Mouse (Mus musculus) activated CD4-positive, CD25-positive, alpha-beta regulatory T cell (primary cell): ENCODE data around the gene Gm11568. TPM values are rescaled to one million over a fixed set of nuclear protein-coding genes. Genes with fewer than 3 reads are reported as not detected.

Experiments
- polyA plus RNA-seq, 2 experiments: library from polyadenylated mRNA; unstranded; fragments of 100-300 nt; shearing (Covaris generic); gene quantifications; one replicate each; pipeline ENCODE4 v1.2.1; 2017

Gene Gm11568
- under 1 TPM in 1 of 2 experiments, not detected in 1; 0.55 TPM for polyA plus RNA-seq

GRCm38 (mm10) chr11:99857617-99858016 is at the start of gene Gm11568:
Gene Gm11568, plus strand, starts transcription at chr11:99857917.

GRCm38 (mm10) chr11:99809792-99810191 is 47.9 kb upstream of the Gm11568 start, which contains the start of gene Krtap4-13:
Gene Krtap4-13, minus strand, starts transcription at chr11:99809892.

GRCm38 (mm10) chr11:99815566-99815965 is 42.2 kb upstream of the Gm11568 start, which contains the start of gene Gm11564:
Gene Gm11564, minus strand, starts transcription at chr11:99815666.

GRCm38 (mm10) chr11:99837966-99838365 is 19.8 kb upstream of the Gm11568 start, which contains the start of gene 2300003K06Rik:
Gene 2300003K06Rik, minus strand, starts transcription at chr11:99838066.

DNA sequence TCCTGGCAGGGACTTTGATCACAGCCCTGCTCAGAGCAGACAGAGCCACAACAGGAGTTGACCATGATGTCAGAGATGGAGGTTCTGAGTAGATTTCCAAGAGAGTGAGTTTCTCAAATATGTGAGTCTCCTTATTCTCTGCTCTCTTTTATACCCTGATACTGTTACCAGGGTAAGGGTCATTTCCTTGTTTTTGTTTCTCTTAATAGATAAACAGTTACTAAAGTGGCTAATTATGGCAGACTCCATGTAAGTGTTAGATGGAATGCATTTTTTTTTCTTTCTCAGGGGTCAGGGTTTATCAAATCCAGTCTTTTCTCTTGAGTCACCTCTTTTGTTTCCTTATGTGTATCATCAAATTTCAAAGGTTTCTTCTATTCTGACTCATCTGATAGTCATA is 6.2 kb upstream of the Gm11568 start, which contains the start of gene Krtap4-16:
TSS of gene Krtap4-16 (minus strand) at position 101 of the 400 bp plus-strand sequence.

DNA sequence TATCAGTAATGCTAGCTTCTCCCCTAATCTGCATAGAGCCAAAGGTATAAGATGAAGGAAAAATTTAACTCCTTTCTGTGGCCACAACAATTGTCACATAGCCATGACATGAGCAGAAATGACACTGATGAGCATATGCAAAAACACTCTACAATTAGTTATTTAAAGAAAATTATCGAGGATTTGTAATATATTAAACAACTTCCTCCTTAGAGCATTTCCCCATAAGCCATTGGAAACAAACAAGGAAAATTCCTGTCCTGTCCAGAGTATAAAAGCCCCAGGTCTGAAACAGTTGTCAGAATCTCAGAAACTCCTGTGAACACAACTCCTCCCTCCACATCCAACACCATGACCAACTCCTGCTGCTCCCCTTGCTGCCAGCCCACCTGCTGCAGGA is 6.5 kb downstream of the Gm11568 start, which contains the start of gene Gm11559:
TSS of gene Gm11559 (plus strand) at position 301 of the 400 bp plus-strand sequence.

DNA sequence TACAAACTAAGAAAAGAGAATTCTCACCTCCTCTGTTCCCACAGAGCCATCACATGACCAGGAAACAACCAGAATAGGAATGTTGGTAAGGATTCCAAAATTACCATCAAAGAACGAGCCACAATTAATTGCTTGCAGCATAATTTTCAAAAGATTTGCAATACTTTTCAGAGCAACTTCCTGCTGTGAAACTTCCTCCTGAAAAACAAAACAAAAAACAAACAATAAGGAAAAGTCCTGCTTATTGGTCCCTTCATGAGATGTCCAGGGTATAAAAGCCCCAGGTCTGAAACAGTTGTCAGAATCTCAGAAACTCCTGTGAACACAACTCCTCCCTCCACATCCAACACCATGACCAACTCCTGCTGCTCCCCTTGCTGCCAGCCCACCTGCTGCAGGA is 15.4 kb downstream of the Gm11568 start, which contains the start of gene Krtap9-1:
TSS of gene Krtap9-1 (plus strand) at position 301 of the 400 bp plus-strand sequence.

GRCm38 (mm10) chr11:99878887-99879286 is 21.2 kb downstream of the Gm11568 start, which contains the start of gene Gm11567:
Gene Gm11567, plus strand, starts transcription at chr11:99879187.

GRCm38 (mm10) chr11:99907620-99908019 is 49.9 kb downstream of the Gm11568 start, which contains the start of gene Krtap31-1:
Gene Krtap31-1, plus strand, starts transcription at chr11:99907920.

Other genes with a start within 250 kb of the Gm11568 start
- not detected for gene Gm11937, start 247.7 kb upstream of the Gm11568 start, polyA plus RNA-seq
- not detected for gene Krtap2-4, start 243.1 kb upstream of the Gm11568 start, polyA plus RNA-seq
- not detected for gene Gm11562, start 237.5 kb upstream of the Gm11568 start, polyA plus RNA-seq
- gene Krtap4-1, start 229.7 kb upstream of the Gm11568 start, polyA plus RNA-seq, result not detected
- not detected for gene Krtap4-2, start 222.8 kb upstream of the Gm11568 start, polyA plus RNA-seq
- not detected for gene Krtap4-7, start 213.8 kb upstream of the Gm11568 start, polyA plus RNA-seq
- gene Gm11555, start 207.7 kb upstream of the Gm11568 start, polyA plus RNA-seq, result not detected
- gene Gm11563, start 199.0 kb upstream of the Gm11568 start, polyA plus RNA-seq, result not detected
- not detected for gene Krtap4-6, start 192.0 kb upstream of the Gm11568 start, polyA plus RNA-seq
- gene Gm14190, start 167.2 kb upstream of the Gm11568 start, polyA plus RNA-seq, result not detected
- gene Gm14180, start 123.6 kb upstream of the Gm11568 start, polyA plus RNA-seq, result not detected
- gene Gm11595, start 85.0 kb upstream of the Gm11568 start, polyA plus RNA-seq, result under 1 TPM in 1 of 2 experiments, not detected in 1; 0.32 TPM
- not detected for gene Krtap4-8, start 77.2 kb upstream of the Gm11568 start, polyA plus RNA-seq
- not detected for gene Krtap4-9, start 72.7 kb upstream of the Gm11568 start, polyA plus RNA-seq
- gene Gm11596, start 64.5 kb upstream of the Gm11568 start, polyA plus RNA-seq, result not detected
- not detected for gene Gm11569, start 59.0 kb upstream of the Gm11568 start, polyA plus RNA-seq
- not detected for gene Gm11554, start 53.5 kb upstream of the Gm11568 start, polyA plus RNA-seq
- not detected for gene Krtap4-13, start 48.0 kb upstream of the Gm11568 start, polyA plus RNA-seq
- not detected for gene Gm11564, start 42.3 kb upstream of the Gm11568 start, polyA plus RNA-seq
- gene 2300003K06Rik, start 19.9 kb upstream of the Gm11568 start, polyA plus RNA-seq, result not detected
- not detected for gene Krtap4-16, start 6.3 kb upstream of the Gm11568 start, polyA plus RNA-seq
- not detected for gene Gm11559, start 6.6 kb downstream of the Gm11568 start, polyA plus RNA-seq
- not detected for gene Krtap9-1, start 15.5 kb downstream of the Gm11568 start, polyA plus RNA-seq
- gene Gm11567, start 21.3 kb downstream of the Gm11568 start, polyA plus RNA-seq, result not detected
- gene Krtap31-1, start 50.0 kb downstream of the Gm11568 start, polyA plus RNA-seq, result not detected
- gene Gm11565, start 56.8 kb downstream of the Gm11568 start, polyA plus RNA-seq, result not detected
- gene Krtap31-2, start 78.4 kb downstream of the Gm11568 start, polyA plus RNA-seq, result not detected
- not detected for gene Krtap9-5, start 90.6 kb downstream of the Gm11568 start, polyA plus RNA-seq
- not detected for gene Krtap29-1, start 121.1 kb downstream of the Gm11568 start, polyA plus RNA-seq
- not detected for gene Krtap16-1, start 128.7 kb downstream of the Gm11568 start, polyA plus RNA-seq
- gene Krtap17-1, start 136.1 kb downstream of the Gm11568 start, polyA plus RNA-seq, result not detected
- under 1 TPM in 1 of 2 experiments, not detected in 1; 0.23 TPM for gene Krt33a, start 158.3 kb downstream of the Gm11568 start, polyA plus RNA-seq
- not detected for gene Krt33b, start 172.0 kb downstream of the Gm11568 start, polyA plus RNA-seq
- gene Krt34, start 183.6 kb downstream of the Gm11568 start, polyA plus RNA-seq, result not detected
- gene Krt31, start 192.6 kb downstream of the Gm11568 start, polyA plus RNA-seq, result under 1 TPM in 1 of 2 experiments, not detected in 1; 0.15 TPM
- gene Krt32, start 230.3 kb downstream of the Gm11568 start, polyA plus RNA-seq, result not detected
- gene Krt35, start 238.3 kb downstream of the Gm11568 start, polyA plus RNA-seq, result not detected
- gene Krt36, start 247.7 kb downstream of the Gm11568 start, polyA plus RNA-seq, result not detected